Mouse (Mus musculus) limb, embryonic 12.5 days (tissue): Measurements from ENCODE around the gene Smok3b. TPM values are rescaled to one million over a fixed set of nuclear protein-coding genes. Genes with fewer than 3 reads are reported as not detected.

Source experiments
- ATAC-seq: fragments of 200-750 bp; cut with Nextera tagmentation; 2 replicates; pipeline ENCODE4 v1.8.0; 2017; ENCODE audit warnings: low read depth, moderate TSS enrichment; ENCODE audit not compliant: insufficient number of reproducible peaks, insufficient read depth, low FRiP score, low TSS enrichment
- H3K27ac ChIP-seq: fragments of 300-500 bp; sonication (generic); 2 replicates; pipeline ENCODE4 v1.5.1; 2016; ENCODE audit warnings: mild to moderate bottlenecking, moderate library complexity
- H3K27me3 ChIP-seq: fragments of 300-500 bp; sonication (generic); 2 replicates; pipeline ENCODE4 v1.6.1; 2016; ENCODE audit warnings: mild to moderate bottlenecking, moderate library complexity
- H3K36me3 ChIP-seq: fragments of 300-500 bp; sonication (generic); 2 replicates; pipeline ENCODE4 v1.6.1; 2016; ENCODE audit warnings: mild to moderate bottlenecking, moderate library complexity
- H3K4me1 ChIP-seq: fragments of 300-500 bp; sonication (generic); replicated peaks from 2 replicates; pipeline ENCODE4 v1.6.1; 2016
- H3K4me2 ChIP-seq: fragments of 300-500 bp; sonication (generic); 2 replicates; pipeline ENCODE4 v1.6.1; 2016; ENCODE audit warnings: mild to moderate bottlenecking, moderate library complexity
- H3K4me3 ChIP-seq: fragments of 300-500 bp; sonication (generic); replicated peaks from 2 replicates; pipeline ENCODE4 v1.5.1; 2016; ENCODE audit warnings: mild to moderate bottlenecking
- H3K9ac ChIP-seq: fragments of 300-500 bp; sonication (generic); replicated peaks from 2 replicates; pipeline ENCODE4 v1.6.1; 2016; ENCODE audit warnings: mild to moderate bottlenecking, moderate library complexity
- H3K9me3 ChIP-seq: fragments of 300-500 bp; sonication (generic); 2 replicates; pipeline ENCODE4 v1.6.1; 2016; ENCODE audit warnings: mild to moderate bottlenecking, moderate library complexity
- WGBS: fragments of 180-500 bp; shearing (Covaris S2); methylation state at CpG from one replicate; pipeline ENCODE4 v1.1.7; 2016; 5-methylcytosine and 5-hydroxymethylcytosine counted together
- polyA plus RNA-seq: library from polyadenylated mRNA; unstranded; fragments of >200 nt; fragmentation: Nextera tagmentation; extraction: Ambion mirVana; gene quantifications from 2 replicates; pipeline ENCODE4 v1.2.1, GENCODE M21; 2016

The Smok3b gene
- polyA plus RNA-seq, 1 experiment from 2014 or later: not detected

GRCm38 (mm10) chr5:138085421-138085911 is 64.2 kb downstream of the Smok3b start:
- under 1% methylated on average over 18 of the region's 18 CpGs for WGBS
- Histone ChIP-seq H3K4me1 (peaks cover 14% of the 10 kb centered on the region), H3K27ac (peak overlapping the region; percentile 86), H3K36me3 (peaks cover 26% of the 10 kb centered on the region), H3K4me3 (peak overlapping the region; percentile 84), H3K27me3 (no peaks in the 10 kb centered on the region), H3K9me3 (no peaks in the 10 kb centered on the region), H3K9ac (peak overlapping the region; percentile 94), H3K4me2 (peak overlapping the region; percentile 75)
- ATAC-seq: no peak

DNA sequence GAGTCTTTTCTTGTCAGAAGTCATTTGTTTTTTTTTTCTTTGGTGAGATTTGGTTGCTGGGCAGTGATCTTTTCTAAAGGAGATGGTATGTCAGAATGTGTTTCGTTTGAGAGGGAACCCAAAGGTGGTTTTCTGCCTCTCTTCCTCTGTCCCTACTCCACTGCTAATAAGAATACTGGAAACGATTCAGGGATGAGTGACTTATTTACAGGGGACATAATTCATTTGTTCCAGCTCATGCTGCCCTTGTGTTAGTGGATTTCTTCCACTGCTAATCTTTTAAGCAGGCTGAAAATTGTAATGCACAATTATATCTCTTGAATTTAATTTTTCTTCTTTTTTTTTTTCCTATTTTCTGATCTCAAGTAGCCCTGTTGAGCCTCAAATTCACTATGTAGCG is 65.6 kb downstream of the Smok3b start:
- H3K27ac ChIP-seq: no peak overlapping the region
- peaks cover 14% of the 10 kb centered on the region for H3K4me1 ChIP-seq
- no peak for ATAC-seq
- peak overlapping the region; percentile 75 for H3K4me2 ChIP-seq
- no peak overlapping the region; the same call in 1 of the 2 replicates for H3K9ac ChIP-seq
- H3K4me3 ChIP-seq: peak overlapping the region; percentile 84; the same call in 1 of the 2 replicates
- H3K36me3 ChIP-seq: peaks cover 29% of the 10 kb centered on the region
- H3K9me3 ChIP-seq: no peaks in the 10 kb centered on the region
- no peaks in the 10 kb centered on the region for H3K27me3 ChIP-seq
- 83% methylated on average over 3 of the region's 3 CpGs for WGBS

DNA sequence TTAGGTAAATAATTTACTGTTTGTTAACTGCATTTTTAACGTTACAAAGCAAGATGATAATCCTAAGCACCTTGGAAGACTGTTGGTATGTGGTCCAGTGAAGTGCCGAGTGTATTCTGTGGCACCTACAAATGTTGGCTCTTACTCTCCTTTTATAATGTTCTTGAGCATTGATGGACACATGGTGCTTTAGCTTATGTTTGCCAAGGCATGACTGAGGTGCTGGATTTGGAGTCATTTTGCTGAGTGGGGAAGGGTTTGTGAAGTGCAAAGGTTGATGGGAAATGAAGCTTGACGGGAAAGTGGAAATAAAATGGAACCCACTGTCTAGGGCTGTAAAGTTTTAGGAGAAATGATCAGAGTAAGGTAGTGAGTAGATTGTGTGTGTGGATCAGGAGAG is 67.1 kb downstream of the Smok3b start:
- Histone ChIP-seq H3K9me3 (no peaks in the 10 kb centered on the region), H3K4me3 (no peak overlapping the region), H3K4me2 (no peak overlapping the region), H3K27me3 (no peaks in the 10 kb centered on the region), H3K36me3 (peaks cover 40% of the 10 kb centered on the region), H3K4me1 (peaks cover 14% of the 10 kb centered on the region), H3K9ac (no peak overlapping the region), H3K27ac (no peak overlapping the region)
- 86% methylated on average over 3 of the region's 3 CpGs for WGBS
- ATAC-seq: no peak

- H3K36me3 ChIP-seq: peaks cover 48% of the 10 kb centered on the region
- H3K4me3 ChIP-seq: no peak overlapping the region
- ATAC-seq: no peak
- no peak overlapping the region for H3K4me2 ChIP-seq
- H3K27me3 ChIP-seq: no peaks in the 10 kb centered on the region
- no peak overlapping the region for H3K9ac ChIP-seq
- peaks cover 14% of the 10 kb centered on the region for H3K4me1 ChIP-seq
- 95% methylated on average over 6 of the region's 6 CpGs for WGBS
- no peaks in the 10 kb centered on the region for H3K9me3 ChIP-seq
- H3K27ac ChIP-seq: no peak overlapping the region
Observed at GRCm38 (mm10) chr5:138089108-138089551, 67.9 kb downstream of the Smok3b start.

GRCm38 (mm10) chr5:138090271-138090670 is 69.0 kb downstream of the Smok3b start:
- WGBS: 81% methylated on average over 3 of the region's 3 CpGs
- Histone ChIP-seq H3K4me1 (peaks cover 11% of the 10 kb centered on the region), H3K4me3 (no peak overlapping the region), H3K9ac (no peak overlapping the region), H3K36me3 (peaks cover 59% of the 10 kb centered on the region), H3K27me3 (no peaks in the 10 kb centered on the region), H3K4me2 (no peak overlapping the region), H3K27ac (no peak overlapping the region), H3K9me3 (no peaks in the 10 kb centered on the region)
- ATAC-seq: no peak

DNA sequence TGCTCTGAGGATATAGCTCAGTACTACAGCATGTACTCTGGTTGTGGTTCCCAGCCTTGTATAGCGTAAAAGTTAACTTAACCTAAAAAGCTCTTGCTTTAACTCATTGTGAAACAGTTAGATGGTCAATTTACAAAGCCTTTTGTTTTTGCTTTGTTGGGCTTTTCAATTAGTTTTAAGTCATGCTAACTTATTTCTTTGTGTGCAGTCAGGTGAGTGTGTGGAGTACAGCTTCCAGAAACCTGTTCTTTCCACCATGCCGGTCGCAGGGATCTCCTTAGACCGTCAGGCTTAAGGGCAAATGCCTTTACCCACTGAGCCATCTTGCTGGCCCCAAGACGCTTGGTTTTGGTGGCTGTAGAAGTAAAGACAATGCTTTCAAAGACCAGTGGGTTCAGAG is 69.5 kb downstream of the Smok3b start:
- Histone ChIP-seq H3K27ac (no peak overlapping the region), H3K36me3 (peaks cover 64% of the 10 kb centered on the region), H3K27me3 (no peaks in the 10 kb centered on the region), H3K4me1 (peaks cover 11% of the 10 kb centered on the region), H3K9me3 (no peaks in the 10 kb centered on the region), H3K9ac (no peak overlapping the region), H3K4me2 (no peak overlapping the region), H3K4me3 (no peak overlapping the region)
- WGBS: 95% methylated on average over 5 of the region's 5 CpGs
- no peak for ATAC-seq

GRCm38 (mm10) chr5:138092771-138093170 is 71.5 kb downstream of the Smok3b start:
- H3K36me3 ChIP-seq: peaks cover 76% of the 10 kb centered on the region
- H3K9ac ChIP-seq: no peak overlapping the region
- WGBS: 94% methylated on average over 4 of the region's 4 CpGs
- no peak overlapping the region for H3K4me2 ChIP-seq
- no peak overlapping the region for H3K27ac ChIP-seq
- H3K9me3 ChIP-seq: no peaks in the 10 kb centered on the region
- no peak overlapping the region for H3K4me3 ChIP-seq
- H3K27me3 ChIP-seq: no peaks in the 10 kb centered on the region
- ATAC-seq: no peak
- H3K4me1 ChIP-seq: no peaks in the 10 kb centered on the region

DNA sequence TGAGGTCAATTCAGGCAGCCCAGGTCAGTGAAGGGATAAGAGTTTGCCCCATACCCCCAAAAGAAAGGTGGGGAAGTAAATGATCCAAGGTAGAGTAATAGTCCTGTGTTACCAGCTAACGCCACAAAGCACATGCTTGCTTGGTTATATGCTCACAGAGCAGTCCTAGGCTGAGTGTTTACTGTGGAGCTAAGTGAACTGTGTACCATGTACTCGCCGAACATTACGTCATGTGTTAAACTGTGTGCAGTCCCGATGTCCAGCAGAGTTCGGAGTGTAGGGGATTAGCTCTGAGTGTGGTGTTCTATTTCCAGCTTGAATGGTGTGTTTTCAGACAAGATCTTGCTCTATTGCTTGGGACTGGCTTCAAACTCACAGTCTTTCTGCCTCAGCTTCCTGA is 73.2 kb downstream of the Smok3b start:
- Histone ChIP-seq H3K36me3 (peaks cover 76% of the 10 kb centered on the region), H3K4me2 (no peak overlapping the region), H3K9ac (no peak overlapping the region), H3K4me1 (no peaks in the 10 kb centered on the region), H3K4me3 (no peak overlapping the region), H3K27me3 (no peaks in the 10 kb centered on the region), H3K9me3 (no peaks in the 10 kb centered on the region), H3K27ac (no peak overlapping the region)
- 94% methylated on average over 6 of the region's 6 CpGs for WGBS
- no peak for ATAC-seq

Other genes with a start within 250 kb of the Smok3b start
- gene Ppp1r35, start 242.6 kb upstream of the Smok3b start, polyA plus RNA-seq: 47.6 and 52.1 TPM in 2 replicates
- 12.5 and 14.2 TPM in 2 replicates for gene Mepce, start 233.8 kb upstream of the Smok3b start, polyA plus RNA-seq
- gene Zcwpw1, start 233.6 kb upstream of the Smok3b start, polyA plus RNA-seq: 28.9 and 29.9 TPM in 2 replicates
- gene Pilra, start 185.1 kb upstream of the Smok3b start, polyA plus RNA-seq: 0.14 and 0.22 TPM in 2 replicates
- not detected in 2 replicates for gene Pilrb1, start 163.3 kb upstream of the Smok3b start, polyA plus RNA-seq
- not detected in 2 replicates for gene Pilrb2, start 149.6 kb upstream of the Smok3b start, polyA plus RNA-seq
- gene Cyp3a13, start 99.8 kb upstream of the Smok3b start, polyA plus RNA-seq: not detected in 2 replicates
- 0.08 and 0.19 TPM in 2 replicates for gene Gjc3, start 58.3 kb upstream of the Smok3b start, polyA plus RNA-seq
- not detected in 2 replicates for gene Azgp1, start 39.9 kb upstream of the Smok3b start, polyA plus RNA-seq
- gene Smok3a, start 168 bp upstream of the Smok3b start, polyA plus RNA-seq: not detected in 2 replicates
- not detected in 2 replicates for gene Smok3c, start 31.8 kb downstream of the Smok3b start, polyA plus RNA-seq
- gene Zkscan1, start 63.7 kb downstream of the Smok3b start, polyA plus RNA-seq: 26.8 and 32.1 TPM in 2 replicates
- 78.8 and 80.9 TPM in 2 replicates for gene Zscan21, start 95.5 kb downstream of the Smok3b start, polyA plus RNA-seq
- 23.4 and 27.4 TPM in 2 replicates for gene Zfp113, start 134.3 kb downstream of the Smok3b start, polyA plus RNA-seq
- gene Cops6, start 139.6 kb downstream of the Smok3b start, polyA plus RNA-seq: 332 and 333 TPM in 2 replicates
- 32.0 and 36.3 TPM in 2 replicates for gene Ap4m1, start 150.6 kb downstream of the Smok3b start, polyA plus RNA-seq
- gene Mcm7, start 151.0 kb downstream of the Smok3b start, polyA plus RNA-seq: 298 and 302 TPM in 2 replicates
- gene Taf6, start 166.0 kb downstream of the Smok3b start, polyA plus RNA-seq: 114 and 122 TPM in 2 replicates
- 57.7 and 64.7 TPM in 2 replicates for gene Cnpy4, start 166.1 kb downstream of the Smok3b start, polyA plus RNA-seq
- 9.7 and 12.2 TPM in 2 replicates for gene Mblac1, start 172.9 kb downstream of the Smok3b start, polyA plus RNA-seq
- not detected in 2 replicates for gene Nxpe5, start 204.5 kb downstream of the Smok3b start, polyA plus RNA-seq
- 41.8 and 42.5 TPM in 2 replicates for gene Lamtor4, start 234.1 kb downstream of the Smok3b start, polyA plus RNA-seq
- gene BC037034, start 242.6 kb downstream of the Smok3b start, polyA plus RNA-seq: 9.7 and 11.0 TPM in 2 replicates